Mouse (Mus musculus) stomach, postnatal 0 days (tissue): ENCODE measurements at regions not wholly inside any gene's neighbourhood (a gene's known extent, or its start where the extent isn't known, plus 50 kb on each side); places are given as distances from the start of the nearest gene placed in this dataset.
A peak's percentile ranks its signal among the peaks of the same experiment; 100 is the strongest.

Experiments used
- ATAC-seq: fragments of 200-750 bp; cut with Nextera tagmentation; 2 replicates; pipeline ENCODE4 v1.8.0; 2017; ENCODE audit not compliant: low FRiP score, low TSS enrichment
- DNase-seq: peaks from one replicate; pipeline ENCODE4 v3.0.0-alpha.2; 2016; ENCODE audit warnings: low spot score
- H3K27ac ChIP-seq: fragments of 300-500 bp; sonication (generic); replicated peaks from 2 replicates; pipeline ENCODE4 v1.5.1; 2014; ENCODE audit warnings: mild to moderate bottlenecking, control low read depth
- H3K27me3 ChIP-seq: fragments of 300-500 bp; sonication (generic); 2 replicates; pipeline ENCODE4 v1.6.1; 2014; ENCODE audit warnings: low read length; ENCODE audit not compliant: control insufficient read depth, insufficient read depth
- H3K36me3 ChIP-seq: fragments of 300-500 bp; sonication (generic); 2 replicates; pipeline ENCODE4 v1.6.1; 2014; ENCODE audit warnings: low read length, mixed read lengths; ENCODE audit not compliant: control insufficient read depth, insufficient read depth
- H3K4me1 ChIP-seq: fragments of 300-500 bp; sonication (generic); replicated peaks from 2 replicates; pipeline ENCODE4 v1.6.1; 2014; ENCODE audit warnings: antibody characterized with exemption; ENCODE audit not compliant: control insufficient read depth, insufficient read depth
- H3K4me2 ChIP-seq: fragments of 300-500 bp; sonication (generic); replicated peaks from 2 replicates; pipeline ENCODE4 v1.6.1; 2014; ENCODE audit warnings: low read depth, mild to moderate bottlenecking, control low read depth, moderate library complexity
- H3K4me3 ChIP-seq: fragments of 300-500 bp; sonication (generic); 2 replicates; pipeline ENCODE4 v1.5.1; 2014; ENCODE audit warnings: low read depth, low read length, control low read depth
- H3K9ac ChIP-seq: fragments of 300-500 bp; sonication (generic); 2 replicates; pipeline ENCODE4 v1.6.1; 2014; ENCODE audit warnings: mild to moderate bottlenecking, low read length, control low read depth, mixed read lengths
- H3K9me3 ChIP-seq: fragments of 300-500 bp; sonication (generic); 2 replicates; pipeline ENCODE4 v1.6.1; 2016; ENCODE audit warnings: low read length; ENCODE audit not compliant: control insufficient read depth
- CTCF ChIP-seq: IDR thresholded peaks from 2 replicates; pipeline ENCODE4 v1.5.1; 2016; ENCODE audit warnings: antibody characterized with exemption, low read depth, mild to moderate bottlenecking, moderate library complexity
- EP300 ChIP-seq: optimal IDR thresholded peaks from 2 replicates; pipeline ENCODE3; 2016; ENCODE audit warnings: antibody characterized with exemption
- WGBS: fragments of 180-500 bp; shearing (Covaris S2); extraction: QIAGEN DNeasy Blood & Tissue Kit; methylation state at CpG from one replicate; pipeline ENCODE4 v1.1.7; 2014; 5-methylcytosine and 5-hydroxymethylcytosine counted together

- Histone ChIP-seq H3K9ac (no peak overlapping the region), H3K27ac (no peak overlapping the region), H3K4me2 (no peak overlapping the region), H3K27me3 (no peaks in the 10 kb centered on the region), H3K4me3 (no peak overlapping the region), H3K9me3 (no peaks in the 10 kb centered on the region), H3K4me1 (no peaks in the 10 kb centered on the region), H3K36me3 (no peaks in the 10 kb centered on the region)
- WGBS = 65% methylated on average over 5 of the region's 5 CpGs
- DNase-seq (no peak), ATAC-seq (no peak)
- TF ChIP-seq EP300 = no peak
- no peak for TF ChIP-seq CTCF
Observed at GRCm38 (mm10) chr3:119944115-119944514, 159.8 kb upstream of the Ptbp2 start.

GRCm38 (mm10) chr3:119939091-119939490, 154.8 kb upstream of the Ptbp2 start:
- no peak for TF ChIP-seq EP300
- TF ChIP-seq CTCF = no peak
- Histone ChIP-seq H3K27ac (no peak overlapping the region), H3K9me3 (no peaks in the 10 kb centered on the region), H3K27me3 (no peaks in the 10 kb centered on the region), H3K4me3 (no peak overlapping the region), H3K9ac (no peak overlapping the region), H3K4me1 (no peaks in the 10 kb centered on the region), H3K4me2 (no peak overlapping the region), H3K36me3 (no peaks in the 10 kb centered on the region)
- DNase-seq (no peak), ATAC-seq (no peak)
- 69% methylated on average over 1 of the region's 1 CpGs for WGBS

GRCm38 (mm10) chr3:119938425-119938824, 154.2 kb upstream of the Ptbp2 start:
- Histone ChIP-seq H3K27ac (0 out of 2 replicates have a peak overlapping the region, but pooled peaks have one; percentile 18), H3K4me1 (no peaks in the 10 kb centered on the region), H3K36me3 (no peaks in the 10 kb centered on the region), H3K4me2 (no peak overlapping the region), H3K9ac (no peak overlapping the region), H3K27me3 (no peaks in the 10 kb centered on the region), H3K4me3 (no peak overlapping the region), H3K9me3 (no peaks in the 10 kb centered on the region)
- TF ChIP-seq EP300 = no peak
- TF ChIP-seq CTCF = no peak
- WGBS = 50% methylated on average over 6 of the region's 6 CpGs
- DNase-seq (no peak), ATAC-seq (no peak)

- TF ChIP-seq EP300 = no peak
- TF ChIP-seq CTCF = no peak
- WGBS = 92% methylated on average over 1 of the region's 1 CpGs
Observed at GRCm38 (mm10) chr3:119936526-119936925, 152.3 kb upstream of the Ptbp2 start.

GRCm38 (mm10) chr3:119933049-119933511, 148.8 kb upstream of the Ptbp2 start:
- no peaks in the 10 kb centered on the region for H3K36me3 ChIP-seq
- no peaks in the 10 kb centered on the region for H3K4me1 ChIP-seq
- DNase-seq (no peak), ATAC-seq (no peak)
- H3K9me3 ChIP-seq = no peaks in the 10 kb centered on the region
- H3K27ac ChIP-seq = no peak overlapping the region
- H3K4me2 ChIP-seq = no peak overlapping the region
- no peak for TF ChIP-seq EP300
- no peak for TF ChIP-seq CTCF
- no peaks in the 10 kb centered on the region for H3K27me3 ChIP-seq
- no peak overlapping the region for H3K4me3 ChIP-seq
- WGBS = 24% methylated on average over 5 of the region's 5 CpGs
- H3K9ac ChIP-seq = no peak overlapping the region

More at GRCm38 (mm10) chr3:119936526-119936925, 152.3 kb upstream of the Ptbp2 start:
- ATAC-seq (no peak), DNase-seq (no peak)
- Histone ChIP-seq H3K9ac (no peak overlapping the region), H3K4me1 (no peaks in the 10 kb centered on the region), H3K9me3 (no peaks in the 10 kb centered on the region), H3K4me3 (no peak overlapping the region), H3K27me3 (no peaks in the 10 kb centered on the region), H3K27ac (no peak overlapping the region), H3K4me2 (no peak overlapping the region), H3K36me3 (no peaks in the 10 kb centered on the region)

- WGBS = 51% methylated on average over 2 of the region's 2 CpGs
- Histone ChIP-seq H3K27ac (no peak overlapping the region), H3K9me3 (no peaks in the 10 kb centered on the region), H3K36me3 (no peaks in the 10 kb centered on the region), H3K4me2 (no peak overlapping the region), H3K4me1 (no peaks in the 10 kb centered on the region), H3K9ac (no peak overlapping the region), H3K4me3 (no peak overlapping the region), H3K27me3 (no peaks in the 10 kb centered on the region)
- TF ChIP-seq CTCF = no peak
- no peak for TF ChIP-seq EP300
- DNase-seq (no peak), ATAC-seq (no peak)
Observed at GRCm38 (mm10) chr3:119928281-119928680, 144.0 kb upstream of the Ptbp2 start.
